Mouse (Mus musculus): Measurements from ENCODE around the gene Rbbp5. TPM values are rescaled to one million over a fixed set of nuclear protein-coding genes. Genes with fewer than 3 reads are reported as not detected.

Gene Rbbp5
- total and polyA plus RNA-seq, 2 experiments from 2014 or later, result 22.4 to 23.8 TPM

DNA sequence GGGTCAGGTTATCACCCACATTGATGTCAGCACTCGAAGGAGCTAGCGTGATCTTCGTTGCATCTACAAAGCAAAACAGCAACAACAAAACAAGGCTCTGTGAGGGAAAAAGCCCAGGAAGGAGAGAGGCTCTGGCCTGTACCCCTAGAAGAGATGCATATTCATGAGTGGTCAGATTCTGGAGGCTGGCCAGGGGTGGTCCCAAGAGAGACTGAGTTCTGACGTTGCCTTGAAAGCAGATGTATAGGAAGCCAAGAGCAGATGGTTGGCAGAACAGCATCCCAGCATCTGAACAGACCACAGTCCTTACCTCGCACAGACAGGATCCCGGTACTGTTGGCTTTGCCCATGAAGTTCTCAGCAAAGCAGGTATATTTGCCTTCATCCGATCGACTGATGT is 45.9 kb downstream of the Rbbp5 start:
- H3K4me1 ChIP-seq (ENCODE audit: insufficient read depth, low read length), result no peaks in the 10 kb centered on the region
- WGBS, result 62% methylated on average over 8 of the region's 8 CpGs
- no peak for ATAC-seq

DNA sequence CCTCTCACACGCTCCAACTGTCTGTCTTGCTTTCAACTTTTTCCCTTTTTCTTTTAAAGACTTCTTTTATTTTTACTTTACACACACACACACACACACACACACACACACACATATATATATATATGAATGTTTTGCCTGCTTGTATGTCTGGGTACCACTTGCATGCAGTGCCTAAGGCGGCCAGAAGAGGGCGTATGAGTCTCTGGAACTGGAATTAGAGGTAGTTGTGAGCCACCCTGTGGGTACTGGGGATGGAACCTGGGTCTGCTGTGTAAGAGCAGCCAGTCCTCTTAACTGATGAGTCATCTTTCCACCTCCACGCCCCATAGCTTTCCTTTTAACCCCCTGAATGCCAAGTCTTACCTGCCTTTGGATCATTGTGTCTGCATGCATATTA is 46.8 kb downstream of the Rbbp5 start:
- Histone ChIP-seq H3K27ac (no peak overlapping the region), H3K36me3 (ENCODE audit: insufficient read depth, low read length) (peaks cover 9% of the 10 kb centered on the region), H3K4me3 (ENCODE audit: low read length) (no peak overlapping the region), H3K9ac (replicated peaks; ENCODE audit: low read length) (no peak overlapping the region), H3K27me3 (ENCODE audit: insufficient read depth, low read length) (no peaks in the 10 kb centered on the region), H3K4me2 (ENCODE audit: low read depth, low read length) (no peak overlapping the region), H3K4me1 (ENCODE audit: insufficient read depth, low read length) (no peaks in the 10 kb centered on the region), H3K9me3 (ENCODE audit: low read length) (no peaks in the 10 kb centered on the region)
- peak; percentile 71 for TF ChIP-seq CTCF (IDR thresholded peaks at IDR 0.05; ENCODE audit: low read depth)
- no peak for ATAC-seq
- DNase-seq (ENCODE audit: low spot score), result no peak
- 34% methylated on average over 4 of the region's 4 CpGs for WGBS

More for the DNA sequence above, 45.9 kb downstream of the Rbbp5 start:
- Histone ChIP-seq H3K4me3 (ENCODE audit: low read length) (no peak overlapping the region), H3K36me3 (ENCODE audit: insufficient read depth, low read length) (peaks cover 9% of the 10 kb centered on the region), H3K4me2 (ENCODE audit: low read depth, low read length) (no peak overlapping the region), H3K27me3 (ENCODE audit: insufficient read depth, low read length) (no peaks in the 10 kb centered on the region), H3K27ac (no peak overlapping the region), H3K9me3 (ENCODE audit: low read length) (no peaks in the 10 kb centered on the region), H3K9ac (replicated peaks; ENCODE audit: low read length) (no peak overlapping the region)
- TF ChIP-seq CTCF (IDR thresholded peaks at IDR 0.05; ENCODE audit: low read depth), result no peak
- DNase-seq (ENCODE audit: low spot score), result peak; percentile 58

DNA sequence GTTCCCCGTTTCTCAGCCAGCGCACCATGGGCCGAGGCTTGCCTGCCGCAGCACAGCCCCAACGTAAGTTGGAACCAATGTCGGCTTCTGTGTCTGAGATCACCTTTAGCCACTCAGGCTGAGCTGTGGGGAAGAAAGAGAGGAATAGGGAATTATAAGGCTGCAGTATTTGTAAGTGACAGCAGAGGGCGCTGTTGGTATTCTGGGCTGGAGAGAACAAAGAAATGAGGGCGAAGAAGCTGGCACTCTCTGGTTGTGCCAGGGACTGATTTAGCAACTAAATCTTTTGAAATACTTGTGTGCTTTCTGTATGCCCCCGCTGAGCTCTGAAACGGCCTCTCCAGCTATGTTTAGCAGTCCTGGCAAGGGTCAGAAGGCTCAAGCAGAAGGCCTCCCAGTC is 48.7 kb downstream of the Rbbp5 start:
- Histone ChIP-seq H3K4me1 (ENCODE audit: insufficient read depth, low read length) (no peaks in the 10 kb centered on the region), H3K9ac (replicated peaks; ENCODE audit: low read length) (no peak overlapping the region), H3K4me3 (ENCODE audit: low read length) (no peak overlapping the region), H3K27ac (peak overlapping the region; percentile 38; the same call in 1 of the 2 replicates), H3K9me3 (ENCODE audit: low read length) (no peaks in the 10 kb centered on the region), H3K27me3 (ENCODE audit: insufficient read depth, low read length) (no peaks in the 10 kb centered on the region), H3K4me2 (ENCODE audit: low read depth, low read length) (no peak overlapping the region), H3K36me3 (ENCODE audit: insufficient read depth, low read length) (peaks cover 9% of the 10 kb centered on the region)
- DNase-seq (ENCODE audit: low spot score), result peak; percentile 88
- TF ChIP-seq CTCF (IDR thresholded peaks at IDR 0.05; ENCODE audit: low read depth), result peak; percentile 97
- WGBS, result 7% methylated on average over 10 of the region's 10 CpGs
- peak; percentile 69 for ATAC-seq

DNA sequence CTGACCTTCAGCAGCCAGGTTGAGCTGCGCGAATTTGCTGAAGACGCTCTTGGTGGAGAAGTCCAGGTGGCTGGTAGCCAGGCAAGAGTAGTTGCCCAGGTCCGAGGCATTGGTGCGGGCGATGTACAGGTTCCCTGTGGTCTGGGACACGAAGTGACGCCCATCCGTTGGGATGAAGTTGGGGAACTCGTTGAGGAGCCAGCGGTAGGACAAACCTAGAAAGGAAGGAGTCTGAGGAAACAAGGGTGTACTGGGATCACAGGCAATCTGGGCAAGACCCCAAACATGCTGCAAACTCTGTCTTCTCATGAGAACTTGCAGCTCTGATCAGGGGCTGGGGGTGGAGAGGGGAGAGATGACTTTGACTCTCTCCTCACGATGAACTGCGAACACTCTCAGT is 50.9 kb downstream of the Rbbp5 start:
- Histone ChIP-seq H3K27me3 (ENCODE audit: insufficient read depth, low read length) (no peaks in the 10 kb centered on the region), H3K9me3 (ENCODE audit: low read length) (no peaks in the 10 kb centered on the region), H3K4me1 (ENCODE audit: insufficient read depth, low read length) (no peaks in the 10 kb centered on the region), H3K36me3 (ENCODE audit: insufficient read depth, low read length) (0 out of 2 replicates have a peak, but pooled peaks cover 1% of the 10 kb centered on the region), H3K27ac (no peak overlapping the region), H3K4me2 (ENCODE audit: low read depth, low read length) (no peak overlapping the region), H3K9ac (replicated peaks; ENCODE audit: low read length) (no peak overlapping the region), H3K4me3 (ENCODE audit: low read length) (no peak overlapping the region)
- DNase-seq (ENCODE audit: low spot score) (no peak), ATAC-seq (no peak)
- no peak for TF ChIP-seq CTCF (IDR thresholded peaks at IDR 0.05; ENCODE audit: low read depth)
- 93% methylated on average over 13 of the region's 13 CpGs for WGBS

DNA sequence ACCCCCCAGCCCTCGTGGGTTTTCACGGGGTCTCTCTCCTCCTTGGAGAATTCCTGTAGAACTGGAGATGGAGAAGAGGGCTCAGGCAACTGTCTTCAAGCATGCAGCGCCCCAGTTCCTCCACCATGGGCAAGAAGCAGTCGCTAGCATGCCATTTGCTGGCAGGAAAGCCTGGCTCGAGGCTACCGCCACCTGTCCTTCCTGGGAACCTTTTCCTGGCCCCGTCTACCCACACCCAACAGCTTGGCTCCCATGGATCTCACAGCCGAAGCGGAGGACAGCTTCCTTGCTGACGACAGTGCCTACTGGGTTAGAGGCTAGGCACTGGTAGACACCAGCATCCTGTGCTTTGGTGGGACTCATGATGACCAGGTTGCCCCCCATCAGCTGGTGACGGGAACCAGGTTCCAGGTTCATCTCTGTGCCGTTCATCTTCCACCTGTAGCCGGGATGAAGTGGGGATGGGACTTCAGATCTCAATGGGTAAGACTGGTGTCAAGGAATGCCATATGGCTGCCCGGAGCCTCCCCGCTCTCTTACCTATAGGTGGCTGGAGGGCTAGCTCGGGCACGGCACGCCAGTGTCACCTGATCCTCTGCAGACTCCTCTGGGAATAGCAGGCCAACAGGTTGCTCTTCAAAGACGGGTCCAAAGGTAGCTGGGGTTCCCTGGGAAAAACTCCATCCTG is 51.6 kb downstream of the Rbbp5 start:
- no peak for ATAC-seq
- DNase-seq (ENCODE audit: low spot score), result no peak
- Histone ChIP-seq H3K9me3 (ENCODE audit: low read length) (no peaks in the 10 kb centered on the region), H3K27me3 (ENCODE audit: insufficient read depth, low read length) (no peaks in the 10 kb centered on the region), H3K4me2 (ENCODE audit: low read depth, low read length) (no peak overlapping the region), H3K36me3 (ENCODE audit: insufficient read depth, low read length) (0 out of 2 replicates have a peak, but pooled peaks cover 4% of the 10 kb centered on the region), H3K27ac (no peak overlapping the region), H3K9ac (replicated peaks; ENCODE audit: low read length) (no peak overlapping the region), H3K4me3 (ENCODE audit: low read length) (no peak overlapping the region), H3K4me1 (ENCODE audit: insufficient read depth, low read length) (0 out of 2 replicates have a peak, but pooled peaks cover 3% of the 10 kb centered on the region)
- WGBS, result 82% methylated on average over 19 of the region's 19 CpGs
- no peak for TF ChIP-seq CTCF (IDR thresholded peaks at IDR 0.05; ENCODE audit: low read depth)

DNA sequence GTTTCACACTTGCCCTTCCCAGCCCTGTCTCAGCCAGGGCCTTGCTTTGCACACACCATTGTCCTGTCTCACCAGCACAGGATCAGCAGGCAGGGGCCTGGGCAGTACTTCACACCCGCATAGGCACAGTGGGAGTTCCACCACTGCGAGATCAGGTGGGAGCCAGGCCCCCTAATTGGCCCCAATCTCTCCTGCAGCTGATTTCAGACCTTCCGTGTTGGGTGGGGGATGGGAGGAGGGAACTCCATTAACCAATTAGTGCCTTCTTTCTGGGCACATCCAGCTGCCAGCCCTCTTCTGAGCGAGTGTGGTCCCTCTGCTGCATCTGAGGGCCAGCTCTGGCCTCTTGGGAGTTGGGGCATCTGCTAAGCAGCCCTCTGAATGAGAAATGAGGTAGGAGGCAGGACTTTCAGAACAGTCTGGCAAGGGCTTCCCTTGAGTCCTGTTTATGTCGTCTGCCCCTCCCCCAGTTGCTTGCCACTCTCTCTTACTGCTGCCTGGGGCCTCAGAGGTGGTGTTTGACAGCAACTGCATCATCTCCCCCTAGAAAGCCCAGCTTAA is 53.5 kb downstream of the Rbbp5 start:
- 0 out of 2 replicates have a peak, but pooled peaks cover 4% of the 10 kb centered on the region for H3K36me3 ChIP-seq (ENCODE audit: insufficient read depth, low read length)
- peak; percentile 57 for DNase-seq (ENCODE audit: low spot score)
- peak; percentile 35 for ATAC-seq
- no peaks in the 10 kb centered on the region for H3K9me3 ChIP-seq (ENCODE audit: low read length)
- H3K4me1 ChIP-seq (ENCODE audit: insufficient read depth, low read length), result 0 out of 2 replicates have a peak, but pooled peaks cover 3% of the 10 kb centered on the region
- 6% methylated on average over 5 of the region's 5 CpGs for WGBS
- no peak overlapping the region for H3K9ac ChIP-seq (replicated peaks; ENCODE audit: low read length)
- TF ChIP-seq CTCF (IDR thresholded peaks at IDR 0.05; ENCODE audit: low read depth), result no peak
- no peak overlapping the region for H3K27ac ChIP-seq
- H3K4me2 ChIP-seq (ENCODE audit: low read depth, low read length), result no peak overlapping the region
- H3K4me3 ChIP-seq (ENCODE audit: low read length), result no peak overlapping the region
- H3K27me3 ChIP-seq (ENCODE audit: insufficient read depth, low read length), result no peaks in the 10 kb centered on the region

DNA sequence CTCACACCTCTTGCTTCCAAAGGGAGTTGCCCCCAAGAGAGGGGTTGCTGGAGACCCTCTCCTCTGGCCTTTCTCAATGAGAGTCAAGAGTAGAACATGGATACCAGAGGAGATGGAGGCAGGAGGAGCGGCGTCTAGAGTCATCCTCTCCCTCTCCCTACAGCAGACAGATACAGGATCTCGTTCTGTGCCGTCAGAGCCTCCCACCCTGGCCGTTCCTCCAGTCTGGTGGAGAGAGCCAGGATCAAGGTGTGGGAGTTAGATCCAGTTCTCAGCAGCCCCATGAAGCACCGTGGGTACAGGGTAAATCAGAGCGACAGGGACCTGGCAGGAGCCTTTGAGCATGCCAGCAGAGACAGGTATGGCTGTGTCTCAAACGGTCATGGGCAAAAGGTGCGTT is 55.4 kb downstream of the Rbbp5 start:
- H3K4me2 ChIP-seq (ENCODE audit: low read depth, low read length), result no peak overlapping the region
- DNase-seq (ENCODE audit: low spot score) (no peak), ATAC-seq (no peak)
- TF ChIP-seq CTCF (IDR thresholded peaks at IDR 0.05; ENCODE audit: low read depth), result no peak
- no peaks in the 10 kb centered on the region for H3K27me3 ChIP-seq (ENCODE audit: insufficient read depth, low read length)
- H3K9me3 ChIP-seq (ENCODE audit: low read length), result no peaks in the 10 kb centered on the region
- H3K9ac ChIP-seq (replicated peaks; ENCODE audit: low read length), result no peak overlapping the region
- H3K4me1 ChIP-seq (ENCODE audit: insufficient read depth, low read length), result 0 out of 2 replicates have a peak, but pooled peaks cover 5% of the 10 kb centered on the region
- H3K27ac ChIP-seq, result no peak overlapping the region
- H3K36me3 ChIP-seq (ENCODE audit: insufficient read depth, low read length), result 0 out of 2 replicates have a peak, but pooled peaks cover 4% of the 10 kb centered on the region
- WGBS, result 69% methylated on average over 9 of the region's 9 CpGs
- no peak overlapping the region for H3K4me3 ChIP-seq (ENCODE audit: low read length)
